Mouse (Mus musculus) megakaryocyte-erythroid progenitor cell, adult 5 weeks (primary cell): ENCODE results near the gene Npy. TPM values are rescaled to one million over a fixed set of nuclear protein-coding genes. Genes with fewer than 3 reads are reported as not detected.

ENCODE experiments used
- polyA plus RNA-seq: library from polyadenylated mRNA; stranded (reverse); fragments of >175 nt; gene quantifications from 2 replicates; pipeline ENCODE4 v1.2.3, GENCODE M21; 2012

Gene Npy
- 0.87 and 0.94 TPM in 2 replicates for polyA plus RNA-seq

GRCm38 (mm10) chr6:49821961-49822870 lies at the start of gene Npy:
Gene Npy (plus strand): TSS chr6:49822710.

